Mouse (Mus musculus): ENCODE results near the gene Slc35d2.
"Not testable (repeated sequence)": the region's sequence is repeated elsewhere in the genome, so short reads cannot be mapped to it uniquely, and the experiment has no call there.

Gene Slc35d2

GRCm38 (mm10) chr13:64060935-64061506, 68.1 kb downstream of the Slc35d2 start:
- DNase-seq (ENCODE audit: inconsistent age in 2 of 2, low spot score in 1 of 2): no peak

DNA sequence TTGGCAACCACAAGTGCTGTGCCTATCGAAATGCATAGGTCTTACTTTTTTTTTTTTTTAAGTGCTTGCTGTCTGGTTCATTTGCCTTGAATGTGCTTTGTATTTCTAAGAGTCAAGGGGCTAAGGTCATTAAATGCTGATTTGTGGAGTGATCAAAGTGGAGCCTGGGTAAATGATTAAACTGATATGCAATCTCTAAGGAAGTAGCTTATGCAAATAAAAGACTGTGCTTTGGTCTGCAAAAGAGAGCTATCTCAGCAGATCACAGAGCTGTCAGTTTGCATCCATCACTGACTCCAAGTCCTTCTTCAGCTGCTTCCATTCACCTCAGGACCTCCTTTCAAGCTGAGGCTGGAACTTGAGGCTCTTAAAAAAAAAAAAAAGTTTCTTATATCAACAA, 75.2 kb downstream of the Slc35d2 start:
- DNase-seq (ENCODE audit: inconsistent age in 2 of 2, low spot score in 1 of 2): no peak

DNA sequence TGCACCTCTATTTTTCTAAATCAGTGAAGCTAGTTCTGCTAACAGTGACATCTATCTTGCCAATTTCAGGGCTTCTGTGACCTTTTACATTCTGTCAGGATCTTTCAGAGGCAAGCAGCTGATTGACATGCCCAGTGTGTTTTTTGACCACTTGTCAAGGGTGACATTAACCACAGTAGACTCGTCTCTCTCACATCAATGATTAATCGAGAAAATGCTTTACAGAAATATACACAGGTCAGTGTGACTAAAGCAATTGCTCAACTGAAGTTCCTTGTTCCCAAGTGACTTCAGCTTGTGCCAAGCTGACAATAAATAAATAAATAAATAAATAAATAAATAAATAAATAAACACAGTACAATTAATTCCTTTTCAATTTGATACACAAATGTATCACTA, 76.9 kb downstream of the Slc35d2 start:
- not testable (repeated sequence) for DNase-seq (ENCODE audit: inconsistent age in 2 of 2, low spot score in 1 of 2)

GRCm38 (mm10) chr13:64050895-64051294, 78.3 kb downstream of the Slc35d2 start:
- DNase-seq (ENCODE audit: inconsistent age in 2 of 2, low spot score in 1 of 2): peak; percentile 67 to 84

DNA sequence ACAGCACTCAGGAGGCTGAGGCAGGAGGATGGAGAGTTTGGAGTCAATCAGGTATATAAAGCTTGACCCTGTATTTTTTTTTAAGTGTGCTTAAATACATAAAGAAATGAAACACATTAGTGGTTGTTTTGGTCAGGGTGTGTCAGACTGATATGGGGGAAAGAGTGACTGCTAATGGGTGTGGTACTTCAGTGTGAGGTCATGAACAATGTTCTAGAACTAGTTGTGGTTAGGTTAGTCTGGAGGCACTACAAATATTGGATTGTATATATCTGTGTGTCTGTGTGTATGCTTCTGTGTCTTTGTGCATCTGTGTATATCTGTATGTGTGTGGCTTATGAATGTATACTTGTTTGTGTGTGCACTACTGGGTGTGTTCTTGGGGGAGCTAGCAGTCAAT, 79.6 kb downstream of the Slc35d2 start:
- DNase-seq (ENCODE audit: inconsistent age in 2 of 2, low spot score in 1 of 2): no peak

- no peak for DNase-seq (ENCODE audit: inconsistent age in 2 of 2, low spot score in 1 of 2)
Observed at GRCm38 (mm10) chr13:64048467-64048866, 80.7 kb downstream of the Slc35d2 start.
